Mouse (Mus musculus): ENCODE measurements around the gene Slmap. TPM values are rescaled to one million over a fixed set of nuclear protein-coding genes. Genes with fewer than 3 reads are reported as not detected.
A peak's percentile ranks its signal among the peaks of the same experiment; 100 is the strongest.
"Not testable (repeated sequence)": the region's sequence is repeated elsewhere in the genome, so short reads cannot be mapped to it uniquely, and the experiment has no call there.

Slmap gene
- 105 and 107 TPM in 2 replicates for total RNA-seq (2021)
- long read RNA-seq, experiment 1, full-length matches to known transcripts = 6 of 29 reads
- long read RNA-seq, experiment 1, partial matches to known transcripts = 8 of 29 reads
- long read RNA-seq, experiment 1, other reads (novel, unspliced or antisense) = 15 of 29 reads
- long read RNA-seq, experiment 2, full-length matches to known transcripts = 2 of 44 reads
- long read RNA-seq, experiment 2, partial matches to known transcripts = 4 of 44 reads
- long read RNA-seq, experiment 2, other reads (novel, unspliced or antisense) = 38 of 44 reads

- DNase-seq = peak; percentile 99
These were observed at the start of gene Slmap for GRCm38 (mm10) chr14:26534757-26535479. Gene Slmap (minus strand): TSS chr14:26534931.

GRCm38 (mm10) chr14:26583645-26584044 is 48.9 kb upstream of the Slmap start:
- DNase-seq = no peak

GRCm38 (mm10) chr14:26579346-26580343 is 44.9 kb upstream of the Slmap start:
- DNase-seq = peak; percentile 95

- DNase-seq = no peak
These were observed 44.1 kb upstream of the Slmap start for GRCm38 (mm10) chr14:26578791-26579191.

GRCm38 (mm10) chr14:26576255-26576780 is 41.6 kb upstream of the Slmap start:
- DNase-seq = no peak

GRCm38 (mm10) chr14:26573556-26573955 is 38.8 kb upstream of the Slmap start, which contains the start of gene Dennd6a:
Gene Dennd6a (plus strand): TSS chr14:26573856.
- not testable (repeated sequence) for DNase-seq

GRCm38 (mm10) chr14:26571951-26572675 is 37.4 kb upstream of the Slmap start:
- DNase-seq = no peak

GRCm38 (mm10) chr14:26569880-26570279 is 35.1 kb upstream of the Slmap start:
- DNase-seq = no peak

GRCm38 (mm10) chr14:26562247-26562646 is 27.5 kb upstream of the Slmap start:
- DNase-seq = no peak

- no peak for DNase-seq
These were observed 23.8 kb upstream of the Slmap start for GRCm38 (mm10) chr14:26558536-26558935.

GRCm38 (mm10) chr14:26557581-26557980 is 22.9 kb upstream of the Slmap start:
- peak; percentile 10 for DNase-seq

GRCm38 (mm10) chr14:26552853-26553252 is 18.1 kb upstream of the Slmap start:
- DNase-seq = no peak

- DNase-seq = no peak
These were observed 17.7 kb upstream of the Slmap start for GRCm38 (mm10) chr14:26552441-26552840.

- DNase-seq = no peak
These were observed 16.0 kb upstream of the Slmap start for GRCm38 (mm10) chr14:26550712-26551111.

- DNase-seq = peak; percentile 41
These were observed 13.1 kb upstream of the Slmap start for GRCm38 (mm10) chr14:26547516-26548488.

GRCm38 (mm10) chr14:26542136-26542535 is 7.4 kb upstream of the Slmap start:
- no peak for DNase-seq

GRCm38 (mm10) chr14:26540577-26540976 is 5.8 kb upstream of the Slmap start:
- DNase-seq = peak; percentile 31

- no peak for DNase-seq
These were observed 4.5 kb upstream of the Slmap start for GRCm38 (mm10) chr14:26539241-26539640.

- DNase-seq = peak; percentile 76
These were observed 642 bp downstream of the Slmap start for GRCm38 (mm10) chr14:26533821-26534756.

All from adrenal gland, postnatal 14 days (tissue).